Mouse (Mus musculus) right cerebral cortex, adult 2 months (tissue): ENCODE results near the gene Nedd9.
"Not testable (repeated sequence)": the region's sequence is repeated elsewhere in the genome, so short reads cannot be mapped to it uniquely, and the experiment has no call there.

ENCODE experiments used
- DNase-seq, 2 experiments: peaks; one replicate each; pipeline ENCODE4 v3.0.0; 2021 to 2022; ENCODE audit warnings: low spot score in 2 of 2

Gene Nedd9

DNA sequence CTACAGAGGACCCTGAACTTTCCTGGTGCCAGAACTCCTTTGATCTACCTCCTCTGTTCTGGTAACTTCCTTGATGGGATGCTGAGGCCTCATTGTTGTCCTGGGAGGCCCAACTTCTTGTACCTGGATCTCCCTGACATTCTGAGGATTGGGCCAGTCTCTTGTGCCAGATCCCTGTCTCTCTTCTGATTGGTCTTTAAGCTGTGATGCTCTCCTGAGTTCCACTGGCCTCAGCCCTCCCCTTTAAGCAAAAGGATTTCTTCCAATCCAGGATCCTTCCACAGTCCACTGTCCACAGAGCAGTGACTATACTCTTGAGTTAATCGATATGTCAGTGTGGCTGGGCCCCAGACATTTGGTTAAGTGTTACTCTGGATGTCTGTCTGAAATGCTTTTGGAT, 112.3 kb downstream of the Nedd9 start:
- DNase-seq = no peak

DNA sequence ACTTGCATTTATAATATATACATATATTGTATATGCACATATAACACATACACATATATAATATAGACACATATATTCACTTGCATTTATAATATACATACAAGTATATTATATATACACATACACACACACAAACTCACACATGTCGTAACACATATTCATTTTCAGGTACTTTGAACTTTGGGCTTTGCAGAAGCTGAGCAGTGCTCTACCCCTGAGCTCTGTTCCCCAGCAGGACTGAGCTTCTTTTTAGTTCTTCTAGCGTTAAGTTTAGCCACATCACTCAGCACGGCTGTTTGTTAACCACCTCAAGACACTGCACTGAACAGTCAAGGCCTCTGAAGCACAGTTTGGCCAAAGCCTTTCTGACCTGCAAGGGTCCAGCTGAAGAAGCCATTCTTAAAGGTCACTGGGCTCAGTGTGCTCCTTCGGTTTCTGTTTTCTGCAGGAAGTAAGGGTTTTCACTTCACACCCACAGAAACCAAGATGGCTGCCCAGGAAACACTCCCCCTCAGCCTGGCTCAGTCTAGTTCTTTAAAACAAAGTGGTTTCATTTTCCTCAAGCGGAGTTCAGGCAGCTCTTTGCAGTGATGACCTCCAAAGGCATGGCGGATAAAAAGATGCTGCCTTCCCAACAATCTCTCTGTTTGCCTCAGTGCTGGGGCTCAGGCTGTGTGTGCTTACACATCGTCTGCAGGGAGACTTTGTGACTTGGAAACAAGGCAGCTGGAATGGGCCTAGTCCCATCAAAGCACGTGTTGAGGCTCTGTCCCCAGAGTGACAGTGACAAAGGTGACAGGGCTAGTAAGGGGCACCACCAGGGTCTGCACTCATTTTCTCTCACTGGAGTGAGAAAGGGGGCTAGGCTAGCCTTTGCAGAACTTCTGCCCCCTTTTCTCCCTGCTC, 114.4 kb downstream of the Nedd9 start:
- no peak for DNase-seq

GRCm38 (mm10) chr13:41371547-41371946, 115.6 kb downstream of the Nedd9 start:
- no peak for DNase-seq

- DNase-seq = no peak
These were observed 118.5 kb downstream of the Nedd9 start for GRCm38 (mm10) chr13:41368612-41369011.

GRCm38 (mm10) chr13:41367176-41367611, 120.0 kb downstream of the Nedd9 start:
- no peak for DNase-seq

- not testable (repeated sequence) for DNase-seq
These were observed 120.6 kb downstream of the Nedd9 start for GRCm38 (mm10) chr13:41366609-41367008.

GRCm38 (mm10) chr13:41364273-41364672, 122.9 kb downstream of the Nedd9 start:
- no peak for DNase-seq

GRCm38 (mm10) chr13:41362909-41363308, 124.3 kb downstream of the Nedd9 start:
- DNase-seq = no peak

DNA sequence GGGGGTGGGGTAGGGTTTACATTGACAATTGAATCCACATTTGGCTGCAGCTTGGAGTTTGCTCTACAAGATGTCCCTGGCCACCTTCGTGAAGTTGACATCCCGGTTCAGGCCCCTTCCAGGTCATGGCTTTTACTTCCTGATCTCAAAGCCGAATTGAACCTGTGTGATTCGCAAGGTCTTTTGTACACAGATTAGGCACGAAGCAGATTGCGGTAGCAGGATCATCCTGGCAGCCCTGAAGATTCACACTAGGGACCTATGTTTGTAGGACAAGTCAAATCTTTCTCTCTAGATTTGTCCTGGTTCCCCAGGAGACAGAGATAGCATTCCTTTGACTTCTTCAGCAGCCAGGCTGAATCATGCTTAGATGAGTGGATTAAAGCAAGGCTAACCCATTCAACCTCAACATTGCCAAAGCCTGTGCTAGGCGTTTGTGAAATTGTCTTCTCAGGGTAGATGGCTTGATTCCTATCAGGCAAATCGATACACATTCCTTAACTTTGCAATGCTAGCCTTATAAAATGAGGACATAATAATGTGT, 126.8 kb downstream of the Nedd9 start:
- DNase-seq = no peak

DNA sequence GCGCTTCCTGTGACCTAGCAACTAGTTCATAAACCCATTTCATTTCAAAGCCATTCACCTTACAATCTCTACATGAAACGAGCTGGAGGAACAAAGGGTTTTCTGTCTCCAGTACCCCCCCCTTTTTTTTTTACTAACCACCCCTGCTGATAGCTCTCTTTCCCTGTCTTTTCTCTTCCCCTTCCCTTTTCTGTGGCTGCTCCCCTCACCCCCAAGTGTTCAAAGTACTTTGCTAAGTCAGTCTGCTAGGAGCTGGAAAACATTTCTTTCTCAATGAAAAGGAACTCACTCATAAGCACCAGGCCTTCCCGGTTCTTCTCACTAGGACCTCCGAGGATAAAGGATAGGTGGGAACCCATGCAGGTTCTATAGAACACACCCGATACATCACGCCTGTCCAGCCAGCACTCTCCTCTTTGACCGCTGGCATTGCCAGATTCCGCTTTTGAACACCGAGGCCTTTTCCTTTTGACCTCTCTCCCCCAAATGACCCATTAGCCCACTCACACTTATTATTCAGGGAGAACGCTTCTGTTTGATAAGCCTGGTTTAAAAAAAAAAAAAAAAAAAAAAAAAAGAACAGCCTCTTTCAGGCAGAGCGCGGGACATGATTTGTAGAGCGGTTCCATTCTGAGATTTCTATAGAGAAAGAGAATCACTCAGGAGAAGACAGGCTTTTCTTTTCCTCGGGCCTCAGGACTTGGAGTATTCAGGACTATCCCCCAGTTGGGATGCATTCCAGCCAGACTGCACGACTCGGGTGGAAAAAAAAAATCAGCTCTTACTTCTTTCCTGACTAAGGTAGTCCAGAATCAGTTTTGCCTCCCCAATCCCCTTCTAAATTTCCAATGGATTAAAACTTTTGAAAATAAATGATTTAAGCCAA, 127.6 kb downstream of the Nedd9 start:
- no peak for DNase-seq

DNA sequence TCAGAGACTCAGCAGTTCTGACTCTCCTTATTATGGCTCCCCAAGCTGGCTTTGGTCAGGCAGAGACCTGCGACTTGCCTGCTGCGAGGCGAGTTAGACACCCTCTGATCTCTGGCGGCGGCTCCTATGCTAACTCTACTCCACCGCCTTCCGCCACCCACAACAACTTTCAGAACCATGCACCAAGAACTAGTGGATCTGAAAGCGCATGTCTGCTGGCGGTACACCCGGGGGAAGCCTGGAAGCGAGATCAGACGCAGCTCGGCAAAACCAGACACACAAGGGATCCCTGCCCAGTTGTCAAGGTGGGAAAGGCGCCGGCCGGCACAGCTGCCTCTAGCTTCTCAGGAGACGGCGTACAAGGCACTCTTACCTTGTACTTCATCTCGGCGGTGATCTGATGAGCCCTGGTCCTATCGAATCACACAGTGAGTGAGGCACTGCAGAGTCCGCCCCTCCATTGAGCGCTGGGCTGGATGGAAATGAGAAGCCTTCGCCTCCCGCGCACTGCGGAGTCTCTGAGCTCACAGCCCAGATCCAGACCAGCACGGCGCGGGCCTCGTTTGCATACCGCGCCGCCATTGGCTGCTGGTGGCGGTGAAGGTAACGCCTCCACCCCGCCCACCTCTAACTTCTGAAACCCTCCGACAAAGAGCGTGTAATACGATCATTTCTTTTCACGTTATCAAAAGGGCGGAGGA, 128.5 kb downstream of the Nedd9 start:
- peak; percentile 94 to 96 for DNase-seq

GRCm38 (mm10) chr13:41358009-41358408, 129.2 kb downstream of the Nedd9 start:
- DNase-seq = peak in 1 of 2 experiments; percentile 15

- DNase-seq = no peak
These were observed 129.6 kb downstream of the Nedd9 start for GRCm38 (mm10) chr13:41357586-41357985.

DNA sequence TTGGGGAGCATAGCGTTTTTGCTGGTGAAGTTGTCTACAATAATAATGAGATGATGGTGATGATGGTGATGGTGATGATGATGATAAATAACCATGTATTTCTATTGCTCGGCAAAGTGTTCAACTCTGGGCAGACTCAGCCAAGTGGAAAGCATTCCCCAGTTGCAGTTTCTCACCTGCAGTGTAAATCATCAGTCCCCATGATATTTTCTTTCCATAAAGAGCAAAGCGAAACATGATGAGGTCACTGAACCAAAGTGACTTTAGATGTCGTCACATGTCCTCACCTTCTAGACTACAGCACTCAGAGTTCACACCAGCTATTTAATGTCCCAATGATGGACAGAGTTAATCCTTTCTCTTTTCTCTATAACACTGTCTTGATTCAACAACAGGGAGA, 130.0 kb downstream of the Nedd9 start:
- DNase-seq = no peak

DNA sequence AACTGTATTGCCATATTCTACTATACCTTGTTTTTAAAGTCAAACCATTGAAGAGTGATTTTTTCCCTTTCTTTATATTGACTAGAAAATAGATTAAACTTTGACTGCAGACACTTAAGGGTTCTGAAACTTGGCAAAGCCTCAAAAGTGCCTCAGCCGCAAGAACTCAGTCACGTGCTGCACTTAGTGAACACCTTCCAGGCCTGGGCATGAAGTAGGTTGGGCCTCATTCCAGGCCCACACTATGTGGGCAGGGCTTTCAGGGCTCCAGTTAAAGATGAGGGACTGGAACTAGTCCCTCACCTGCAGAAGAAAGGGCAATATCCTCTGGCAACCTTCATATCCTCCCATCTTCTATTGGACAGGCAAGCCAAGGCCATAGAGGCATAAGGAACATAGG, 131.6 kb downstream of the Nedd9 start:
- DNase-seq = no peak

- no peak for DNase-seq
These were observed 132.6 kb downstream of the Nedd9 start for GRCm38 (mm10) chr13:41354591-41354990.

- no peak for DNase-seq
These were observed 133.5 kb downstream of the Nedd9 start for GRCm38 (mm10) chr13:41353676-41354075.

DNA sequence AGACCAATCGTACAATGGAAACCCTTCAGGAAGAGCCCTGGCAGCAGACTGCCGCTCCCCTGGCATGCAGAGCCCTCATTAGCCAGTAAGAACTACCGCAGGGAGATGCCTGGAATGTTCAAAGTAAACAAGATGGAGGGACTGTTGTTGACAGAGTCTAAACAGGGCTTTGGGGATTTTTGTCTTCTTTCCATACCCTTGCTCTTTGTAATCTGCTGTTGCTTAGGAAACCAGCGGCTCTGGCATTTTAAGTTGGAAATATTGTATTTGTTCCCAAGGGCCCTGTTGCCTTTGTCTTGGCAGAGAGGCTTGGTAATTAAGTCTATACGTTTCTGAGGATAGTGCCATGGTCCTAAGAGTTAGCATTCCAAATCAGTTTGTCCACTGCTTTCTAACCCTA, 134.8 kb downstream of the Nedd9 start:
- peak in 1 of 2 experiments; percentile 19 for DNase-seq

GRCm38 (mm10) chr13:41350589-41350988, 136.6 kb downstream of the Nedd9 start:
- no peak for DNase-seq

- DNase-seq = no peak
These were observed 137.4 kb downstream of the Nedd9 start for GRCm38 (mm10) chr13:41349770-41350169.

DNA sequence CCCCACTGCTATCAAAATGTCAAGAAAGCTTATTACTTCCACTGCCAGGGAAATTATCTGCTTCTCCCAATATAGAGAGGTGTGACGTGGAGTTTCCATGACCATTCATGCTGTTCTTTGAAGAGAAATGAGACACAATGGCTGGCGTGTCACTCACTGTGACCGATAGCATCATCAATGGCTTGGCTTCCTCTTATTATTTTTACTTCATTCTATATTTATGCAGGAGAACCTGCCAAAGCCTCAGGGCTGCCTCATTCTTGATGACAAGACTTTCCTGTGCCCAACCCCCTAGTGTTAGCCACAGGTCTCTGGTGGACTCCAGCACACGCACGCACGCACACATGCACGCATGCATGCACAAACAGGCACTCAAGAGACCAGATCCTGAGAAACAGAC, 141.4 kb downstream of the Nedd9 start:
- DNase-seq = no peak

GRCm38 (mm10) chr13:41345306-41345705, 141.9 kb downstream of the Nedd9 start:
- DNase-seq = no peak
